Mouse (Mus musculus) limb, embryonic 12.5 days (tissue): ENCODE results near the gene Rtl5. TPM values are rescaled to one million over a fixed set of nuclear protein-coding genes. Genes with fewer than 3 reads are reported as not detected.

Experiments
- polyA plus RNA-seq: library from polyadenylated mRNA; unstranded; fragments of >200 nt; fragmentation: Nextera tagmentation; extraction: Ambion mirVana; gene quantifications from 2 replicates; pipeline ENCODE4 v1.2.1, GENCODE M21; 2016

Gene Rtl5
- polyA plus RNA-seq, 1 experiment from 2014 or later, result 3.1 TPM

Other genes with a start within 250 kb of the Rtl5 start
- 16.8 and 21.0 TPM in 2 replicates for gene Nhsl2, start 221.9 kb downstream of the Rtl5 start, polyA plus RNA-seq
- 69.9 and 73.6 TPM in 2 replicates for gene Pin4, start 48.1 kb upstream of the Rtl5 start, polyA plus RNA-seq
- 18.7 and 20.0 TPM in 2 replicates for gene Ercc6l, start 85.8 kb upstream of the Rtl5 start, polyA plus RNA-seq
- 696 and 697 TPM in 2 replicates for gene Rps4x, start 118.1 kb upstream of the Rtl5 start, polyA plus RNA-seq
- gene Cited1, start 180.9 kb upstream of the Rtl5 start, polyA plus RNA-seq, result 40.0 and 41.2 TPM in 2 replicates